Mouse (Mus musculus) 3T3-L1 (cell line): ENCODE measurements around the gene Ahnak.
A peak's percentile ranks its signal among the peaks of the same experiment; 100 is the strongest.
"Not testable (repeated sequence)": the region's sequence is repeated elsewhere in the genome, so short reads cannot be mapped to it uniquely, and the experiment has no call there.

Source experiments
- DNase-seq: peaks from one replicate; pipeline ENCODE4 v3.0.0-alpha.2; 2015; ENCODE audit warnings: low read depth, low spot score

Gene Ahnak

GRCm38 (mm10) chr19:8994813-8995607 lies 5.9 kb downstream of the Ahnak start:
- no peak for DNase-seq

DNA sequence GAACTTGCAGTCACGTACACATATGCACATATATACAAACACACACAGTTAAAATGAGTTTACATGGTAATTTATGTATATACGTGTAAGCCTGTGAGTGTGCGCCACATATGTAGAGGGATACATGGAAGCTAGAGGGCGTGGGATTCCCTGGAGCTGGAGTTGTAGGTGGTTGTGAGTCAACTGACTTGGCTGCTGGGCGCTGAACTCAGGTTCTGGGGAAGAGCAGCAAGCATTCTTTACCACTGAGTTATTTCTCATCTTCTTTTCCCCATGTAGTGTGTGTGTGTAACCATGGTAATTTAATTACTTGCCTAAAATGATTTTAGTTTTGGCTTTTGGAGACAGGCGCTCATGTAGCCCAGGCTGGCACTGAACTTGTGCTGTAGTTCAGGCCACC lies 7.5 kb downstream of the Ahnak start:
- DNase-seq, result peak; percentile 85

- DNase-seq, result peak; percentile 99
These were observed 8.5 kb downstream of the Ahnak start for GRCm38 (mm10) chr19:8997546-8997945.

DNA sequence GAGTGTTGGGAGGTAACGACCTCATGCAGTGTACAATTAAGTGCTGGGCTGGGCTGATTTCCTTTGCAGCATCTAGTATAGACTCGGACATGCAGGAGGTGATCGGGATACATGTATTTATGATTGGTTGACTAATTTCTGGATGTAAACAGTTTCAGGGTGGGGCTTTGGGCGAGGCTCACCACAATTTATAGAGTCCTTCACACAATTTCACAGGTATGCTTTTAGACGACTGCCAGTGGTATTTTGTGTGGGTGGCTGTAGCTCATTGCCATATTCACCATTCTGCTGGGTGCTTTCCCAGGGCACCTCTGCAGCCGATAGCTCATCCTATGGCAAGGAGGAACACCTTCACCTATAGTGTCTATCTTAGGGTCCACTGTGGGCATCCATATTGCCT lies 9.5 kb downstream of the Ahnak start:
- no peak for DNase-seq

DNA sequence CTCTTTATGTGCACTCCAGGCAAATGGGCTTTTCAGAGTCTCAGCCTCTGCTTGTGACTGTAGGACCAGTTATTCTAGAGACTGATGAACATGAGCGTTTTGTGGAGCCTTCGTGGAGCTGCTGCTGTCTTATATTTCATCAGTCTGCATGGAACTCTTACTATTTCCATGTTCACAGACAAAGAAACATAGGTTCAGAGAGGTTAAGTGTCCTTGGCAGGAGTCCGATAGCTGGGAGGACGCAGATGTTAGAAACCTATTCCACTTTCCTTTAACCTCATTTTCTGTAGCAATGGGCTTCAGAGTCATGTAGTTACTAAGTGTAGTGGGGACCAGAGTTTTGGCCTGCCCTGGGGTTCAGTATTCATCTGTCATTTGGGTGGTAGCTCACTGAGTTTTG lies 10.1 kb downstream of the Ahnak start:
- no peak for DNase-seq

DNA sequence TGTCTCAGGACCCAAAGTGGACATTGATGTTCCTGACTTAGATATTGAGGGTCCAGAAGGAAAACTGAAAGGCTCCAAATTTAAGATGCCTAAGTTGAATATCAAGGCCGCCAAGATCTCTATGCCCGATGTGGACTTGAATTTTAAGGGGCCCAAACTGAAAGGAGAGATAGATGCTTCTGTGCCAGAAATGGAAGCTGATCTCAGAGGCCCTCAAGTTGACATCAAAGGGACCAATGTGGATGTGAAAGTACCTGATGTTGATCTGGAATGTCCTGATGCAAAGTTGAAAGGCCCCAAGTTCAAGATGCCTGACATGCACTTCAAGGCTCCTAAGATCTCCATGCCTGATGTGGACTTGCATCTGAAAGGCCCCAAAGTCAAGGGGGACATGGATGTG lies 17.8 kb downstream of the Ahnak start:
- not testable (repeated sequence) for DNase-seq

GRCm38 (mm10) chr19:9019298-9019697 lies 30.2 kb downstream of the Ahnak start:
- DNase-seq, result no peak

GRCm38 (mm10) chr19:9023021-9023778 lies 34.1 kb downstream of the Ahnak start:
- peak; percentile 76 for DNase-seq

DNA sequence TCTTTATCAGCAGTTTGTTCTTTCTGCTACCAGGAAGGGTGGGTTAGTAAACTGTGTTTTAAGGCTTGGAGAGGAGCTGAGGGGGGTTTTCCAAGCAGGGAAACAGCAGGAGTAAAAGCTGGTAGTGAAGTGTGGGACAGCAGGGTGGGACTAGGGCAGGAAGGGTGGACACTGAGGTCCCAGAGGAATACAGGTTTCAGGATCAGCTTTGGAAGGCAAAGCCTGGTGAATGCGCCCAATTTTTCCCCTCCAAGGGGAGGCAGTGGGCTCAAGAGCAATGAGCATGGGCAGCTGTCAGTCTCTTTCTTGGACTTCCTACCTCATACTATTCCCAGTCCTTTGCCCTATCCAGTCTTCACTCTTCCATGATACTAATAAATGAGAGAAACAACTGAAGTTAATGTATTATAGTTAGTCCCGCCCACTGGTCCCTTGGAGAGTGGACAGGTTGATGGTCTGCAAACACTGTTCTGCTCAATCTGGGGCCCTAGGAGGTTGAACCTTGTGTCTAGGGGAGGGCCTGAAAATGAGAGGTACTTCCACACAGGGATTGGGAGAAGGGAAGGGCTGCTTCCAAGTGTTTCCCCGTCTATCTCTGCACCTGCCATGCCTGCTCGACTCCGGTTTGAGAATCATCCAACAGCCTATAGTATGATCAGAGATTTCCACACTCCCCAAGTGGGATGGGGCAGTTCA lies 36.6 kb downstream of the Ahnak start:
- DNase-seq, result no peak

DNA sequence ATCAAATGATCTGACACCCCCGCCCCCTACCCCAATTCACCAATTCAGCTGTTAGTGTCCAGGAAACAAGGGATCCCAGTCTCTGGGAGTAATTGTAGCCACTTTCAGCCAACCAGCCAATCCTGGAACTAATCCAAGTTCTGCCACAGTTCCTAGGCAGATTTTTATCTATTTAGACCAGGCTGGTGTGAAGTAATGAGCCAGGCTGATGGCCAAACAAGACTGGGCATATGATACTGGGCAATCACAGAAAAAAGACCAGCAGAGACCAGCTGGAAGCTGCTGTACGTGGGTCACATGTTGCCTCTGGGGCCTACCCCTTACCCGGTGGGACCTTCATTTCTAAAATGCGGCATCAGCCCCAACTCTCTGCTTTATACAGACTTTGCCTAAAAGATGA lies 37.5 kb downstream of the Ahnak start:
- DNase-seq, result no peak

DNA sequence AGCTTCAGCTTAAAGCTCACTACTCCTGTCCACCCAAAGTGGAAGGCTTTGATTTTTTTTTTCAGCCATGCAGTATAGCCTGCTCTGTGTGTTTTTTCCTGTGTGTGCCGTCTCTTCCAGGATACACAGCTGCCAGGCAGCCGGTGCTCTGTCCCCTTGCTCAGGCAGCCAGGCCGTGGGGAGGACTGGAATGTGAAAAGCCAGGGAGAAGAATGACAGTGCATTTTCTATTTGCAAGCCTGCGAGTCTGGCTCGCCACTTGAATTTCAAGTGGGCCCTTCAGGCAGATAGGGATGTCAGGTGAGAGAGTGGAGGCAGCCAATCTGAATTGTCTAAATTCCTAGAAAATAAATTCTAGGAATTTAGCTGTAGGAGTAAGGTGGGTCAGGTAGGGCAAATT lies 38.7 kb downstream of the Ahnak start:
- DNase-seq, result peak; percentile 52

GRCm38 (mm10) chr19:9028375-9028774 lies 39.3 kb downstream of the Ahnak start:
- no peak for DNase-seq

- peak; percentile 62 for DNase-seq
These were observed 40.7 kb downstream of the Ahnak start for GRCm38 (mm10) chr19:9029640-9030262.

GRCm38 (mm10) chr19:9032502-9033129 lies 43.5 kb downstream of the Ahnak start:
- DNase-seq, result no peak

DNA sequence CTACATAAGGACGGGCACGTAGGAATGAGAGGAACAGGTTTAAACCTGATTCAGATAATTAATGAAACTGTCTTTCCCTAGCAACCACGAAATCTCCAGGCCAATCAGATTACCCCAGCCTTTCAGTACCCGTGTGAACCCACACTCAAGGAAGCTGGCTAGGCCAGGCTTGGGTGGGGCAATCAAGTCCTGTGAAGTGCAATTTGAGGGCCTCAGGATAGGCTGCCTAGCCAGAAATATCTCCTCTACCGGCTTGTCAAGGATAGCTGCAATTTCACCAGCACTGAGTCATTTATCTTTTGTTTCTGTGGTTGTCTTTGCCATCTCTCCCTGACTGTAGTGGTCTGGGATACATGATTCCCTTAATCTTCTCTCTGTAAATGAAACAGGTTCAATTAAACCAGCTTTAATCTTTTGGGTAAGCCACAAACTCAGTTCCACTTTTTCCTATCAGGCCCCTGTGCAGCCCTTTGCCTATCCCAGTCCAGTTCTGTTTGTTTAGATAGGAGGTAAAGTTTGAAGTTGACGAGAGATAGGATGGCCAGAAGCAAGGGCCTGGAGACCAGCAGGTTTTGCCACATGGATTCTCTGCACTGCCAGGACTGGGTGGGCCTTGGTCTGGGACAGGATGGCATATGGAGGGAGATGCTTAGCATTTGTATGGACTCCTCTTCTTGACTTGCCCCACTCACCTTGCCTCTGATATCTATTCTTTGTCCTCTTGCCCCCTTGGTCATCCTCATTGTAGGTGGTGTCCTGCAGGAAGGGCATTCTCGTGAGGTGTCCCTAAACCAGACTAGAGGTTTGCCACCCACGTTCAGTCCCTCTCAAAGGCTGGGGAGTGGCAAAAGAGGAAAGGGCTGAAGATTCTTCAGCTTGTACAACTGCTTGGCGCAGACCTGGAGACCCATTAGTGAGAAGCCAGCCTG lies 44.6 kb downstream of the Ahnak start:
- DNase-seq, result peak; percentile 64

GRCm38 (mm10) chr19:9034480-9034879 lies 45.4 kb downstream of the Ahnak start:
- no peak for DNase-seq

DNA sequence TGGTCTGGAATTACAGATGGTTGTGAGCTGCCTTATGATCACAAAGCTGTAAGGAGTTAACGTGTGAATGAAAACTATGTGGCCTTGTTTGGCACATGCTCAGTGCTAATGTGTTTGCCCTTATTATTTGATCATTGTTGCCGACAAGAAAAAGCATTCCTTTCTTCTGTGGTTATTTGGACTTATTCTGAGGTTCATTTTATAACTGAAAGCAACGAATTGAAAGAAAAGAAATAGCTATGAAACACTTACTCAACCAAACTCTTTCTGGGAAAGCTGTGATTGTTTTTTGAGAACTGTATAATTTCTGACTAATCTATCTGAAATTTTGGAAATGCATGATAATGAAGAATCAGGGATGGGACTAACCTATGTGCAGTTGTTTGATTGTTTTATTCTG lies 46.0 kb downstream of the Ahnak start:
- DNase-seq, result no peak

DNA sequence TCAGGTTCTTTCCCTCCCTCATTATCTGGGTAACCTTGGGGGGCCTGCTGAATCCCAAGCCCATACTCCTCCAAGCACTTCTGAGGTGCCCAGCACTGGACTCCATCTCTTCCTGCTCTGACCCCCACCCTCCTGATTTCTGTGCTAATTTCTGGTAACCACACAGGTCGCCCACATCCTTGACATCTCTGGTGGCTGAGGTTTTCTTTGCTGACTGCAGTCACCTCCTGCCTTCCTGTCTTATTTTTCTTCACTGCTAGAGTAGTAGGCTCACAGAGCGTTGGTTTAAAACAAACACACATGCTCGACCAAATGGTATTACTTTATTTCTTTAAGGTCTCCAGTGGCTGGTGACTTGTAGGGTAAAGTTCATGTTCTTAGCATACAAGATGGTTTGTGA lies 49.1 kb downstream of the Ahnak start:
- DNase-seq, result no peak

GRCm38 (mm10) chr19:9039266-9039665 lies 50.2 kb downstream of the Ahnak start:
- no peak for DNase-seq

DNA sequence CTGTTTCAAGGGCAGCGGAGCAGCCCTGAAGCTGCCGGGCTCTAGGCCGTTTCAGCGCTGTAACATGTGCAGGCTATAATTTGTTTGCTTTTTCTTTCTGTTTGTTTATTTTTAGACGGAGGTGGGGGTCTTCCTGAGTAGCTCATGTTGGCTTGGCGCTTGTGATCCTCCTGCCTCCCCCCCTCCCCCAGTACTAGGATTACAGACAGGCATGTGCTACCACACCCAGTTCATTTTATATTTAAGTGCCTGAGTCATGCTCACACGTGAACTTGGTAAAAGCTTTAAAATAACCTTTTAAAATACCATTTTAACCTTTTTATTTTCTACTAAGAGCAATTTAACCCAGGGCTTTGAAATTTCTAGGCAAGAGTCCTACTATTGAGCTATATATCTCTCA lies 50.8 kb downstream of the Ahnak start:
- DNase-seq, result peak; percentile 47
